Mouse (Mus musculus) liver, embryonic 11.5 days (tissue): Measurements from ENCODE around the gene Oas3. TPM values are rescaled to one million over a fixed set of nuclear protein-coding genes. Genes with fewer than 3 reads are reported as not detected.

Source experiments
- ATAC-seq: fragments of 200-750 bp; cut with Nextera tagmentation; replicated peaks from 2 replicates; pipeline ENCODE4 v1.8.0; 2017; ENCODE audit warnings: moderate number of reproducible peaks, mild to moderate bottlenecking, moderate TSS enrichment, moderate library complexity; ENCODE audit not compliant: low FRiP score
- DNase-seq: peaks from one replicate; pipeline ENCODE4 v3.0.0-alpha.2; 2017; ENCODE audit warnings: low spot score
- H3K27ac ChIP-seq: fragments of 300-500 bp; sonication (generic); 2 replicates; pipeline ENCODE4 v1.5.1; 2014; ENCODE audit warnings: mild to moderate bottlenecking, low read depth, low read length, control low read depth
- H3K27me3 ChIP-seq: fragments of 300-500 bp; sonication (generic); replicated peaks from 2 replicates; pipeline ENCODE4 v1.6.1; 2014; ENCODE audit warnings: low read length, mixed read lengths; ENCODE audit not compliant: control insufficient read depth, insufficient read depth
- H3K36me3 ChIP-seq: fragments of 300-500 bp; sonication (generic); 2 replicates; pipeline ENCODE4 v1.6.1; 2014; ENCODE audit warnings: mild to moderate bottlenecking, low read length, moderate library complexity, mixed read lengths; ENCODE audit not compliant: control insufficient read depth, insufficient read depth
- H3K4me1 ChIP-seq: fragments of 300-500 bp; sonication (generic); replicated peaks from 2 replicates; pipeline ENCODE4 v1.6.1; 2014; ENCODE audit warnings: low read length, mixed read lengths; ENCODE audit not compliant: control insufficient read depth, insufficient read depth
- H3K4me2 ChIP-seq: fragments of 300-500 bp; sonication (generic); 2 replicates; pipeline ENCODE4 v1.6.1; 2014; ENCODE audit warnings: mild to moderate bottlenecking, control low read depth, moderate library complexity
- H3K4me3 ChIP-seq: fragments of 300-500 bp; sonication (generic); 2 replicates; pipeline ENCODE4 v1.5.1; 2014; ENCODE audit warnings: low read depth, low read length, control low read depth
- H3K9ac ChIP-seq: fragments of 300-500 bp; sonication (generic); 2 replicates; pipeline ENCODE4 v1.6.1; 2014; ENCODE audit warnings: low read depth, low read length, control low read depth
- H3K9me3 ChIP-seq: fragments of 300-500 bp; sonication (generic); 2 replicates; pipeline ENCODE4 v1.6.1; 2016; ENCODE audit warnings: low read length, inconsistent platforms, mixed read lengths; ENCODE audit not compliant: control insufficient read depth
- WGBS: fragments of 180-500 bp; shearing (Covaris S2); extraction: QIAGEN DNeasy Blood & Tissue Kit; methylation state at CpG from one replicate; pipeline ENCODE4 v1.1.7; 2014; 5-methylcytosine and 5-hydroxymethylcytosine counted together
- polyA plus RNA-seq: library from polyadenylated mRNA; unstranded; fragments of >200 nt; fragmentation: Nextera tagmentation; extraction: Ambion mirVana; gene quantifications from 2 replicates; pipeline ENCODE4 v1.2.1, GENCODE M21; 2014

The Oas3 gene
- polyA plus RNA-seq, 1 experiment from 2014 or later = 0.04 TPM

DNA sequence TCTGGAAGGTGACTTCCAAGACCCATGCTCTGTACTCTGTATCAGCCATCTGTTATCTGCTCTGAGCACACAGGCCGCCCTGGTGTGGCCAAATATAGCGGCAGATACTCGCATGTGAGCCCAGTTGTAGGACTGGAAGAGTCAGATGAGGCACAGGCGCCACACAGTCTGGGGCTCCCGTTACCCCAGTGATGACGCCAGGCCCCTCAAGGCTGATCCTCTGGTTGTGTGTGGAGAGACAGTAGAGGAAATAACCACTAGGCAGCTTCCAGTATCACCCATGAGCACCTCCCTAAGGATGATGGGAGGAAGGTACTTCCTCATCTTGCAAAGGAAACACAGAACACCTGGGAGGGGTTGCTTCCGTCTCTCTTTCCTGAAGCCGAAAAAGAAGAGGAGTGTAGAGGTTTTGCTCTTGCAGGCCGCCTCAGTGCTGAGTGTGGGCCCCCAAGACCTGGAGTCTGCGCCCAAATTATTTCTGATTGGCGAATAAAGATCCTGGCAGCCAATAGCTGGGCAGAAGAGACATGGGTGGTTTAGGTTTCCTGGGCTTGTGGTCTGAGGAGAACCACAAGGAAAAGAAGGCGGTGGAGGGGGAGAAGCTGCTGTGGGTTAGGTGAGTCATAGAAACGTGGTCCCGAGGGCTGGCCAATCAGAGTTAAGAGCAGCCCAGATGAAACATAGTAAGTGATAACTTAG lies 2.0 kb downstream of the Oas3 start:
- no peak overlapping the region for H3K27ac ChIP-seq
- H3K4me2 ChIP-seq = no peak overlapping the region
- no peaks in the 10 kb centered on the region for H3K4me1 ChIP-seq
- no peak overlapping the region for H3K9ac ChIP-seq
- WGBS = 40% methylated on average over 14 of the region's 14 CpGs
- DNase-seq (no peak), ATAC-seq (no peak)
- no peaks in the 10 kb centered on the region for H3K36me3 ChIP-seq
- H3K27me3 ChIP-seq = no peaks in the 10 kb centered on the region
- no peak overlapping the region for H3K4me3 ChIP-seq
- H3K9me3 ChIP-seq = no peaks in the 10 kb centered on the region

DNA sequence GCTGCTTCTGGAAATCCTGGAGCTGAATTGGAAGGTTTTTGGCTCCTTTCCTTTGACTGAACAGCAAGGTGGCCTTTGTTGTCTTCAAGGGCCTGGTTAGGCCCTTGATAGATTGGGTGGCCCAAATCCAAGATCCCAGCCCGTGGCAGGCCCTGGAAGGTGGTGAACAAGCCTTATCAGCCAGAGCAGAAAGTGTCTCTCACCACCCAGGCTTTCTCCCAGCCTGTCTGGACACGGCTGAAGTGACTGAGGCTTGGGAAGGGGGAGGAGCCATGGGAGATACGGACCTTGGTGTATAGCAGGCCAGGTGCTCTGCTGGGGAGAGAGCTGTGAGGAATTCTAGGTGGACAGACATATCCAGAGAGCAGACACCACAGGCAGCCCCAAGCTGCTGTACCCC lies 8.1 kb downstream of the Oas3 start:
- no peak overlapping the region for H3K4me2 ChIP-seq
- no peak overlapping the region for H3K9ac ChIP-seq
- ATAC-seq (no peak), DNase-seq (no peak)
- no peaks in the 10 kb centered on the region for H3K4me1 ChIP-seq
- no peak overlapping the region for H3K27ac ChIP-seq
- no peaks in the 10 kb centered on the region for H3K36me3 ChIP-seq
- no peak overlapping the region for H3K4me3 ChIP-seq
- WGBS = 47% methylated on average over 3 of the region's 3 CpGs
- no peaks in the 10 kb centered on the region for H3K9me3 ChIP-seq
- H3K27me3 ChIP-seq = no peaks in the 10 kb centered on the region

DNA sequence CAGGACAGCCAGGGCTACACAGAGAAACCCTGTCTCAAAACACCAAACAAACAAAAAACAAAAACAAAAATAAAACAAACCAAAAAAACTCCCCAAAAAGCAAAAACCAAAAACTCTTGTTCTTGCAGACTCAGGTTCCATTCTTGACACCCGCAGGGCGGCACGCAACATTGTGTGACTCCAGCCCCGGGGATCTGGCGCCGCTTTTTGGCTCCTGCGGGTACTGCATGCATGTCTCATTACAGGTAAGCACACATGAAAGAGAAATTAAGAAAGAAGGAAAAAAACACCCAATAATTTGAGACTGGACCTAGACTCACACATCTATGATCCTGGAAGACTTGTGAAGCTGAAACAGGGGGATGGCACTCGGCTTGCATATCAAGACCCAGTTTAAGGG lies 12.5 kb downstream of the Oas3 start:
- DNase-seq (no peak), ATAC-seq (no peak)
- Histone ChIP-seq H3K9me3 (no peaks in the 10 kb centered on the region), H3K36me3 (no peaks in the 10 kb centered on the region), H3K27me3 (no peaks in the 10 kb centered on the region), H3K4me1 (no peaks in the 10 kb centered on the region), H3K4me3 (no peak overlapping the region), H3K9ac (no peak overlapping the region), H3K4me2 (no peak overlapping the region), H3K27ac (no peak overlapping the region)
- WGBS = 58% methylated on average over 8 of the region's 8 CpGs

DNA sequence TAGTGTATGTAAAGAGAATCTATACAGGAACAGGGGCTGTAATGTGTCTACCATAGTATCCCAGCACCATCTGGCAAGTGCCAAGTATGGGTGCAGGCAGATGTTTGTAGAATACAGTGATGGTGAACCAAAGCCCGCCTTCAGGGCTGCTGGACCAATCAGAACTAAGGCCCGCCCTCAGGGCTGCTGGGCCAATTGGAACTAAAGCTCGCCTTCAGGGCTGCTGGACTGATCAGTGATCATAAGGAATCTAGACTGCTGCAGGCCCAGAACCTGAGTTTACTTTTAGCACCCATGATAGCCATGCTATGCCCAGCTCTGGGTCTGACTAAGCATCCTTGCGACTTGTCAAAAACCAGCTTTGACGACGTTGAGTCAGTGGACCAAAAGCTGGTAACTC lies 15.6 kb downstream of the Oas3 start:
- no peak overlapping the region for H3K9ac ChIP-seq
- WGBS = 29% methylated on average over 6 of the region's 6 CpGs
- ATAC-seq = no peak
- H3K4me1 ChIP-seq = no peaks in the 10 kb centered on the region
- no peak overlapping the region for H3K4me3 ChIP-seq
- no peaks in the 10 kb centered on the region for H3K9me3 ChIP-seq
- no peak for DNase-seq
- H3K27me3 ChIP-seq = no peaks in the 10 kb centered on the region
- no peaks in the 10 kb centered on the region for H3K36me3 ChIP-seq
- H3K27ac ChIP-seq = no peak overlapping the region
- no peak overlapping the region for H3K4me2 ChIP-seq

DNA sequence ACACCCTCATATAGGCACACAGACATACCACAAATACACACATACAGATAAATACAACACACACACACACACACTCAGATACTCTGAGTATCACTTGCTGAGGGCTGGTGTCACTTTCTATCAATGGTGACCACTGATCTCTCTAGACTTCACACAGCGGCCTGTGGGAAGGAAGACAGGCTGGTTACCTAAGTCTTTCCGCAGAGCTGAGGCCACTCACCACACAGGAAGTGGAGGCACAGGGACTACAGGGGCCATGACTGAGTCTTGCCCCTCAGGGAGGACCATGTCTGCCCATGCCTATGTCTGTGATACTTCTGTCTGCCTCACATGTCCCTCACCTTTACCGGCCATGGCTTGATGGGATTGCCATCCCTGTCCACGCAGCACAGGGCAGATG lies 23.2 kb downstream of the Oas3 start:
- 78% methylated on average over 4 of the region's 4 CpGs for WGBS
- ATAC-seq = no peak

DNA sequence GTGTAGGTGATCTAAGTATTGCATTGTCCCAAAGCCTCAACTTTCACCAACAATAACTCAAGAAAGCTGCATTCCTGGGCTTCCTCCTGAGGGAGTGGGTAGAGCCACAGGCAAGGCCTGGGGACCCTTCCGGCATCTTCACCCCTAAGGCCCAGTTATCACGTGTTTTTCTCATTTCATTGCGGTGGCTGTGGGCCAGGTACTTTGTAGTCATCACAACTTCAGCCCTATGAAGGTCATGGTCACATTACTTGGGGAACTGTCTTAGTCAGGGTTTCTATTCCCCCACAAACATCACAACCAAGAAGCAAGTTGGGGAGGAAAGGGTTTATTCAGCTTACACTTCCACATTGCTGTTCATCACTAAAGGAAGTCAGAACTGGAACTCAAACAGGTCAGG lies 24.7 kb downstream of the Oas3 start:
- ATAC-seq (no peak), DNase-seq (no peak)
- 70% methylated on average over 3 of the region's 3 CpGs for WGBS

More for the DNA sequence above, 23.2 kb downstream of the Oas3 start:
- Histone ChIP-seq H3K27ac (no peak overlapping the region), H3K27me3 (no peaks in the 10 kb centered on the region), H3K36me3 (no peaks in the 10 kb centered on the region), H3K4me3 (no peak overlapping the region), H3K9ac (no peak overlapping the region), H3K4me2 (no peak overlapping the region), H3K4me1 (no peaks in the 10 kb centered on the region), H3K9me3 (no peaks in the 10 kb centered on the region)
- DNase-seq = no peak

DNA sequence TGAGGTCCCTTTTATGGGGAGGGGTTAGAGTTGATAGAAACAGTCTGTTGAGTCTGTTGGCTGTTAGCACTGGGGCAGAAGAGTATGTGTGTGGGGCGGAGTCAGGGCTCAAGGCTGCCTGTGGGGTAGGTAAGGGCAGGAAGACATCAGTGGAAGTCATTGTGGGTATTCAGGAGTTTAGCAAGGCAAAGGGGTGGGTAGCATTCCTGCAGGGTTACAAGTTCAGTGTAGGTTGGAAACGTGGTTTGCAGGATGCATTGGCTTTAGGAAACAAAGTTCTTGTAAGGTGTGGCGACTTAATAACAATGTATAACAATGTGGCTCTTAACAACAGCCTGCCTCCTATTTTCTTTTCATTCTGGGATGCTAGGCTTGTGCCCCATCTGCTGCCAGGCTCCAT lies 26.3 kb downstream of the Oas3 start:
- no peaks in the 10 kb centered on the region for H3K36me3 ChIP-seq
- 66% methylated on average over 3 of the region's 3 CpGs for WGBS
- H3K4me1 ChIP-seq = no peaks in the 10 kb centered on the region
- no peak for ATAC-seq
- DNase-seq = no peak
- no peak overlapping the region for H3K4me3 ChIP-seq
- no peaks in the 10 kb centered on the region for H3K27me3 ChIP-seq
- H3K4me2 ChIP-seq = no peak overlapping the region
- H3K27ac ChIP-seq = no peak overlapping the region
- no peak overlapping the region for H3K9ac ChIP-seq
- H3K9me3 ChIP-seq = no peaks in the 10 kb centered on the region

More for the DNA sequence above, 24.7 kb downstream of the Oas3 start:
- H3K27ac ChIP-seq = no peak overlapping the region
- H3K4me2 ChIP-seq = no peak overlapping the region
- H3K27me3 ChIP-seq = no peaks in the 10 kb centered on the region
- no peaks in the 10 kb centered on the region for H3K9me3 ChIP-seq
- no peak overlapping the region for H3K4me3 ChIP-seq
- H3K4me1 ChIP-seq = no peaks in the 10 kb centered on the region
- H3K9ac ChIP-seq = no peak overlapping the region
- no peaks in the 10 kb centered on the region for H3K36me3 ChIP-seq

DNA sequence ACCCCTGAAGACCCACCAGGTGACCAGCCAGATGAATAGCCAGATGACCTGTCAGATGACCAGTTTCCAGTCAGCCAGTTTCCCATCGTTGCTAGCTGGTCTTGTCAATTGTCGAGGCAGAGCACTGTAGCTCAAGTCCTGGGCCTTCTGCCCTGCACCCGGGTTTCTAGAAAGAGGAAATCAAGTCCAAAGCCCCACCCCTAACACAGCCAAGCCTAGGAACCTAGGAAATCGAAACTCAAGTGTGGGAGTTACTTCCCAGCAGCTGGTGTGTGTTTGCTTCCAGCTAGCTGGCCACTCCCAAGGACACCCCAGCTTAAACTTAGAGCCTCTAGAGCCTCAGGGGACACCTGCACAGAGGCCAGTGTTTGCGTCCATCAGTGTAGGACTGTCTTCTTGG lies 27.8 kb downstream of the Oas3 start, which contains the start of gene Oas2:
Gene Oas2 (minus strand): TSS at position 166 of the 400 bp plus-strand sequence.
- WGBS = 51% methylated on average over 5 of the region's 5 CpGs
- Histone ChIP-seq H3K4me1 (no peaks in the 10 kb centered on the region), H3K9me3 (no peaks in the 10 kb centered on the region), H3K27me3 (no peaks in the 10 kb centered on the region), H3K4me2 (no peak within 1 kb of the TSS), H3K27ac (no peak within 1 kb of the TSS), H3K36me3 (no peaks in the 10 kb centered on the region), H3K9ac (no peak within 1 kb of the TSS), H3K4me3 (no peak within 1 kb of the TSS)
- DNase-seq = no peak
- ATAC-seq = no peak

DNA sequence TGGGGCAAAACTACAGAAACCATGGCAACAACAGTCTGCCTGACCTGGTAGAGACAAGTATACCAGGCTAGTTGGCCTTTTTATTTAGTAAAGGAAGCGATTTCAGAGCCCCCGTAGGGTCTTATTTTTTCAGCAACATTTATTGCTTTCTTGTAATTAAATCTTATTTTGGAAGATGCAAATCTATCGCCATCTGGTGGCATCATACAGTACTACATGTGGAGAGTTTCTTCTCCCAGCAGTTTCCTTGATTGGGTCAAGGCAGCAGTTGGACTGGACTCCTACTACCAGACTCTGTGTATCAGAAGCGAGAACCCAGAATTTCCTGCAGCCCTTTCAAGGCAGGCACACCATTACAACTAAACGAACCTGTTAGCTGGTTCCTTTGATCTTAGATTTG lies 31.0 kb downstream of the Oas3 start:
- no peaks in the 10 kb centered on the region for H3K9me3 ChIP-seq
- no peaks in the 10 kb centered on the region for H3K27me3 ChIP-seq
- no peak overlapping the region for H3K27ac ChIP-seq
- no peak overlapping the region for H3K9ac ChIP-seq
- H3K4me2 ChIP-seq = no peak overlapping the region
- DNase-seq (no peak), ATAC-seq (no peak)
- 13% methylated on average over 5 of the region's 5 CpGs for WGBS
- H3K36me3 ChIP-seq = no peaks in the 10 kb centered on the region
- no peak overlapping the region for H3K4me3 ChIP-seq
- H3K4me1 ChIP-seq = no peaks in the 10 kb centered on the region
